Mouse (Mus musculus): ENCODE results near the gene Pkp4.

Pkp4 gene

GRCm38 (mm10) chr2:59160605-59160963, at the start of gene Pkp4, which contains the start of gene Ccdc148:
Pkp4 (plus strand) TSS chr2:59160850.
Ccdc148 (minus strand) TSS chr2:59160683.
- peak; percentile 94 for DNase-seq (ENCODE audit: low spot score)

GRCm38 (mm10) chr2:59129023-59129422, 31.6 kb upstream of the Pkp4 start:
- no peak for DNase-seq (ENCODE audit: low spot score)

GRCm38 (mm10) chr2:59129821-59130220, 30.8 kb upstream of the Pkp4 start:
- no peak for DNase-seq (ENCODE audit: low spot score)

- no peak for DNase-seq (ENCODE audit: low spot score)
Observed at GRCm38 (mm10) chr2:59131044-59131443, 29.6 kb upstream of the Pkp4 start.

- DNase-seq (ENCODE audit: low spot score) = no peak
Observed at GRCm38 (mm10) chr2:59155428-59155827, 5.2 kb upstream of the Pkp4 start.

GRCm38 (mm10) chr2:59158117-59158516, 2.5 kb upstream of the Pkp4 start:
- DNase-seq (ENCODE audit: low spot score) = no peak

GRCm38 (mm10) chr2:59159961-59160604, 567 bp upstream of the Pkp4 start:
- DNase-seq (ENCODE audit: low spot score) = peak; percentile 7

GRCm38 (mm10) chr2:59161021-59161440, 381 bp downstream of the Pkp4 start:
- peak; percentile 17 for DNase-seq (ENCODE audit: low spot score)

GRCm38 (mm10) chr2:59161441-59162284, 1.0 kb downstream of the Pkp4 start:
- DNase-seq (ENCODE audit: low spot score) = peak; percentile 59

- no peak for DNase-seq (ENCODE audit: low spot score)
Observed at GRCm38 (mm10) chr2:59162285-59162600, 1.6 kb downstream of the Pkp4 start.

GRCm38 (mm10) chr2:59166976-59167375, 6.3 kb downstream of the Pkp4 start:
- DNase-seq (ENCODE audit: low spot score) = no peak

GRCm38 (mm10) chr2:59167830-59168229, 7.2 kb downstream of the Pkp4 start:
- DNase-seq (ENCODE audit: low spot score) = no peak

- DNase-seq (ENCODE audit: low spot score) = no peak
Observed at GRCm38 (mm10) chr2:59169572-59170207, 9.0 kb downstream of the Pkp4 start.

- DNase-seq (ENCODE audit: low spot score) = no peak
Observed at GRCm38 (mm10) chr2:59170208-59170589, 9.5 kb downstream of the Pkp4 start.

- no peak for DNase-seq (ENCODE audit: low spot score)
Observed at GRCm38 (mm10) chr2:59170593-59170992, 9.9 kb downstream of the Pkp4 start.

GRCm38 (mm10) chr2:59171533-59171932, 10.9 kb downstream of the Pkp4 start:
- no peak for DNase-seq (ENCODE audit: low spot score)

- DNase-seq (ENCODE audit: low spot score) = no peak
Observed at GRCm38 (mm10) chr2:59175926-59176325, 15.3 kb downstream of the Pkp4 start.

GRCm38 (mm10) chr2:59178191-59178590, 17.5 kb downstream of the Pkp4 start:
- no peak for DNase-seq (ENCODE audit: low spot score)

GRCm38 (mm10) chr2:59178960-59179359, 18.3 kb downstream of the Pkp4 start:
- DNase-seq (ENCODE audit: low spot score) = no peak

- no peak for DNase-seq (ENCODE audit: low spot score)
Observed at GRCm38 (mm10) chr2:59179487-59179886, 18.8 kb downstream of the Pkp4 start.

GRCm38 (mm10) chr2:59181321-59182113, 20.9 kb downstream of the Pkp4 start:
- no peak for DNase-seq (ENCODE audit: low spot score)

GRCm38 (mm10) chr2:59183541-59183940, 22.9 kb downstream of the Pkp4 start:
- DNase-seq (ENCODE audit: low spot score) = no peak

Data from adipocyte (in vitro differentiated cells).